Mouse (Mus musculus): ENCODE data around the gene Wwp2.

The Wwp2 gene

GRCm38 (mm10) chr8:107507019-107507418 is 70.9 kb downstream of the Wwp2 start:
- DNase-seq (ENCODE audit: low spot score in 2 of 2): no peak

DNA sequence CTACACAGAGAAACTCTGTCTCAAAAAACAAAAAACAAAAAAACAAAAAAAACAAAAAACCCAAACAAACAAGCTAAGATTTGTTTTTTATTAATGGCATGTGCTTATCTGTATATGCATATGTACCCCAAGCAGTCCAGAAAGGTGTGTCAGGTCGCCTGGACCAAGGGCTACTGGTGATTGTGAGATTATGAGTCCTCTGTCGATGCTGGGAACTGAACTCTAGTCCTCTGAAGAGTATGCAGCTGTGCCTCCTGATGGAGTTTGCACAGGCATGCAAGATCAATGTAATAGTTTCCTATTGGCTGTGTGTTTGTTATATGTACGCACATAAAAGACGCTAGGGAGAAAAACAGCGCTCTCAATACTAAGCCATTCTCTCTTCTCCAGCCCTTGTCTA is 74.0 kb downstream of the Wwp2 start:
- DNase-seq (ENCODE audit: low spot score in 2 of 2): no peak

DNA sequence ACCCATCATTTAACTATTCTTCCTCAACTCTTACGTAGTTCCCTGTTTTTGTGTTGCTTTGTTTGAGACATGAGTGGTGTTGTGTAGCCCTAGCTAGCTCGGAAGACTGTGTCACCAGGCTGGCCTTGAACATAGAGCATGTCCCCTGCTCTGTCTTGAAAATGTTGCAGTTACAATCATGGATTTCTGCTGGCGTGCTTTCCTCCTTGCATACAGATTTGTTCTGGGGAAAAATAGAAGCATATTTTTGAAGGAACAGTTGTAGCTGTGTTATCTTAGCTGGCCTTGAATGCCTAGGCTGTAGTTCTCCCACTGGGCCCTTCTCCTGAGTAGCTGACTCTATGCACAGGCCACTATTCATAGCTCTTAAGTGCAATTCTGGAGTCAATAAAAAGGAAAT is 74.6 kb downstream of the Wwp2 start:
- no peak for DNase-seq (ENCODE audit: low spot score in 2 of 2)

GRCm38 (mm10) chr8:107513249-107513648 is 77.1 kb downstream of the Wwp2 start:
- no peak for DNase-seq (ENCODE audit: low spot score in 2 of 2)

GRCm38 (mm10) chr8:107514949-107515721 is 79.0 kb downstream of the Wwp2 start:
- DNase-seq (ENCODE audit: low spot score in 2 of 2): no peak

DNA sequence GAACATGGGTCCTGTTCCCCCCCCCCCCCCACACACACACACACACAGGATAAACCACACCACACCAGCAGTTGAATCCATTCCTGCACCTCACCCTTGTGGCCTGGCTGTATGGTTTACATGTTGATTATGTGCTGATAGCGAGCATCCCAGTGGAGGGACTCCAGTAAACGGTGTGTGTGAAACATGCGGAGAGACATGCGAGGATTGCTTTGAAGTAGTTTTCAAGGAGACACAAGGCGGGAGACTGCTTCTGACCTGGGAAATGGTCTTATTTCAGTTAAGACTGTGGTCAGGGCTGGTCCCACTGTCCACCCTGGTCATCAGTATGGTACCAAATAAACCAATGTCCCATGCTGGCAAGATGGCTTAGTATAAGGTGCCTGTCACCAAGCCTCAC is 82.6 kb downstream of the Wwp2 start:
- DNase-seq (ENCODE audit: low spot score in 2 of 2): no peak

- DNase-seq (ENCODE audit: low spot score in 2 of 2): no peak
These were observed 83.7 kb downstream of the Wwp2 start for GRCm38 (mm10) chr8:107519860-107520259.

DNA sequence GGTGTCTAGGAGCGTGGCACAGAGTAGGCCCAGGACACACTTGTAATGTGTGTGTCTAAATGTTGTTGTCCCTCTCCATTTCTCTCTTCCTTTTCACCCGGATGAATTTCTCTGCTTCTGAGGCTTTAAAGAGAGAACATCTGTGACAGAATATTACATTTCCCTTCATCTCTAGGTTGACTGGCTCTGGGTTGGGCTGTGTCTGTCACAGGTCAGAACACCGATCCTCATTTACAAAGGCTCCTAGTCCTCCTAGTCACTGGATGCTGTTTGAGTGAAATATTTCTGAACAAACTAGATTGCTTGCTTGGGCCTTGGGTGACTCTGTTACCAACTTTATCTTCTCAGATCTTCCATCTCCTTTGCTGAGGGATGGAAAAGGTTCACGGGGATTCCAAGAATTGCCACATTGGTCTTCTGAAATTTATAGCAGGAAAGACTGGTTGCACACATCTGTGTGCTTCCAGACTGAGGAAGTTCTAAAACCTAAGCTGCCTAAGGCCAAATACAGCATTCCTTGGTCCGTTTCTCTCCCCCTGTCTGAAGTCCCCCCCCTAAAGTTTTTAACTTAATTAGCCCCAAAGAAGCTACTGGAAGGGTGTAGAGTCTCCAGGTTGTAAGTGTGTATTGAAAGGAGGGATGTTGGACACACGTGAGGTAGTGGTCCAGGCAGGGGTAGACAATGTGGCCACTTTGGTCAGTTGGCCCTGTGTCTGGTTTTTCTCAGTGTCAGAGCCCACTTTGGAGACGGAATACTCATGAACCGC is 85.8 kb downstream of the Wwp2 start:
- DNase-seq (ENCODE audit: low spot score in 2 of 2): no peak

- DNase-seq (ENCODE audit: low spot score in 2 of 2): no peak
These were observed 86.3 kb downstream of the Wwp2 start for GRCm38 (mm10) chr8:107522555-107522833.

GRCm38 (mm10) chr8:107524535-107524934 is 88.4 kb downstream of the Wwp2 start:
- no peak for DNase-seq (ENCODE audit: low spot score in 2 of 2)

- no peak for DNase-seq (ENCODE audit: low spot score in 2 of 2)
These were observed 92.6 kb downstream of the Wwp2 start for GRCm38 (mm10) chr8:107528786-107529185.

GRCm38 (mm10) chr8:107537472-107537871 is 101.3 kb downstream of the Wwp2 start:
- DNase-seq (ENCODE audit: low spot score in 2 of 2): no peak

DNA sequence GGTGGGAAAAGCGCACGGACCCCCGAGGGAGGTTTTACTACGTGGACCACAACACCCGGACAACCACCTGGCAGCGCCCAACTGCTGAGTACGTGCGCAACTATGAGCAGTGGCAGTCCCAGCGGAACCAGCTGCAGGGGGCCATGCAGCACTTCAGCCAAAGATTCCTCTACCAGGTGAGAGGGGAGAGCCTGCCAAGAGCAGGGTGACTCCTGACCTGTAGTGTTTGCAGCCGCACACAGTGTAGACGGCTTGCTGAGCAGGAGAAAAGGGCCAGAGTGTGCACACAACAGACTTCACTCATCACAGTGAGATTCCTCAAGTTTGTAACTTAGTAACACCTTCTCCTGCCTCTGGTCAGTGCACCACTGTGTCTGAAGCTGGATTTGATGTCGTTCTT is 104.5 kb downstream of the Wwp2 start:
- DNase-seq (ENCODE audit: low spot score in 2 of 2): no peak

GRCm38 (mm10) chr8:107541369-107541768 is 105.2 kb downstream of the Wwp2 start:
- no peak for DNase-seq (ENCODE audit: low spot score in 2 of 2)

- DNase-seq (ENCODE audit: low spot score in 2 of 2): no peak
These were observed 106.0 kb downstream of the Wwp2 start for GRCm38 (mm10) chr8:107542151-107542550.

DNA sequence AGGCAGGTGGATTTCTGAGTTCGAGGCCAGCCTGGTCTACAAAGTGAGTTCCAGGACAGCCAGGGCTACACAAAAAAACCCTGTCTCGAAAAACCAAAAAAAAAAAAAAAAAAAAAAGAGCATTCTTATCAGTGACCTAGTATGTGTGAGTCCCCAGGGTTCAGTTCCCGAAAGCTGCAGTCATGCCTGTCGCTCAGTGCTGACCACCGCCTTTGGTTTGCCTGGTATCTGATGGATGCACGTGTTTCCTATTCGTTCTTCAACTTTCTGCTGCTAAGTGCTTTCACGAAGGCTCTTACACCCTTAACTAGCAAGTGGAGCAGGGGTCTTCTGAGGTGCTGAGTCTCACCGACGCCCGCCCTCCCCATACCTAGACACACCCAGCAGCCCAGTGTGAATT is 107.5 kb downstream of the Wwp2 start:
- no peak for DNase-seq (ENCODE audit: low spot score in 2 of 2)

DNA sequence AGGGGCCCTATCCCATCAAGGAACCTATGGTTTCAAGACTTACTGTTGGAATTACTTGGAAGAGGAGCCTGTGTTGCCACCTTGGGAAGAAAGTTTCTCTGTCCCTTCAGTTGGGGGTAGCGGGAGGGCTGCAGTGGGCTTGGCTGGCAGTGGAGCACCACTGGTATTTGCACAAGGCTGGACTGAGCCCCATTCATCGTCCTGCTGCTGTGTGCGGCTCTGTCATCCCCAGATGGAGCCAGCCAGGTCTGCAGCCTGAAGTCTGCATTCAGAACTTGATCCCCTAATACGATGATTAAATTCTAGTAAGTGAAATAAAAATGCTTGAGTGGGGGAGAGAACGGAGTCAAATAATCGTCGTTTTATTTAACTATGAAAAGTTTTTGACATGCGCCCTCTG is 108.0 kb downstream of the Wwp2 start:
- DNase-seq (ENCODE audit: low spot score in 2 of 2): no peak

- DNase-seq (ENCODE audit: low spot score in 2 of 2): no peak
These were observed 108.5 kb downstream of the Wwp2 start for GRCm38 (mm10) chr8:107544651-107545174.

- DNase-seq (ENCODE audit: low spot score in 2 of 2): no peak
These were observed 109.5 kb downstream of the Wwp2 start for GRCm38 (mm10) chr8:107545621-107546152.

DNA sequence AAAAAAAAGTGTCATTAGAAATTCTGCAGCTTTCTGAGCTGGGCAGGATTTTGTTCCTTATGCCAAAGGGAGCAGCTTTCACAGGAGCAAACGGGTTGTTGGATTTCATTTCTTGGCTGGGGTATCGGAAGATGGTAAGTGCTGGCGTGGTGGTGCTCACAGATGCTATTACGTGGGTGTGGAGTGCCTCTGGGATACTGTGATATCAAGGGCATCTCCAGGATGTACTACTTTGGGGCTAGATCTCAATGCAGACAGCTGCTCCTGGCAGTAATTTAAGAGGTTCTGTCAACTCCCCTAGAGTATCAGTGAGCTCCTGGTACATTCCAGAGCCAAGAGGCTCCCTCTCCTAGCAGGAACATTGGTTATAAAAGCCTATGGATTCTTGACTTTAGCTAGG is 110.0 kb downstream of the Wwp2 start:
- DNase-seq (ENCODE audit: low spot score in 2 of 2): no peak

- DNase-seq (ENCODE audit: low spot score in 2 of 2): no peak
These were observed 110.7 kb downstream of the Wwp2 start for GRCm38 (mm10) chr8:107546817-107547216.

GRCm38 (mm10) chr8:107552234-107552633 is 116.1 kb downstream of the Wwp2 start:
- no peak for DNase-seq (ENCODE audit: low spot score in 2 of 2)

- DNase-seq (ENCODE audit: low spot score in 2 of 2): no peak
These were observed 119.1 kb downstream of the Wwp2 start for GRCm38 (mm10) chr8:107555231-107555630.

Data from cerebellum, postnatal 4 days (tissue).